Mouse (Mus musculus) intestine, embryonic 15.5 days (tissue): ENCODE results near the gene Slc8a2. TPM values are rescaled to one million over a fixed set of nuclear protein-coding genes. Genes with fewer than 3 reads are reported as not detected.

Experiments
- ATAC-seq: fragments of 200-750 bp; cut with Nextera tagmentation; 2 replicates; pipeline ENCODE4 v1.8.0; 2017; ENCODE audit warnings: moderate TSS enrichment, moderate library complexity
- H3K27ac ChIP-seq: fragments of 300-500 bp; sonication (generic); 2 replicates; pipeline ENCODE4 v1.5.1; 2015; ENCODE audit warnings: mild to moderate bottlenecking, inconsistent platforms
- H3K27me3 ChIP-seq: fragments of 300-500 bp; sonication (generic); replicated peaks from 2 replicates; pipeline ENCODE4 v1.6.1; 2015; ENCODE audit warnings: inconsistent platforms
- H3K36me3 ChIP-seq: fragments of 300-500 bp; sonication (generic); 2 replicates; pipeline ENCODE4 v1.6.1; 2015; ENCODE audit warnings: inconsistent platforms
- H3K4me1 ChIP-seq: fragments of 300-500 bp; sonication (generic); replicated peaks from 2 replicates; pipeline ENCODE4 v1.6.1; 2015; ENCODE audit warnings: inconsistent platforms
- H3K4me2 ChIP-seq: fragments of 300-500 bp; sonication (generic); replicated peaks from 2 replicates; pipeline ENCODE4 v1.6.1; 2015; ENCODE audit warnings: mild to moderate bottlenecking, inconsistent platforms
- H3K4me3 ChIP-seq: fragments of 300-500 bp; sonication (generic); replicated peaks from 2 replicates; pipeline ENCODE4 v1.5.1; 2015; ENCODE audit warnings: inconsistent platforms
- H3K9ac ChIP-seq: fragments of 300-500 bp; sonication (generic); 2 replicates; pipeline ENCODE4 v1.6.1; 2015; ENCODE audit warnings: inconsistent platforms
- H3K9me3 ChIP-seq: fragments of 300-500 bp; sonication (generic); 2 replicates; pipeline ENCODE4 v1.6.1; 2016; ENCODE audit warnings: inconsistent platforms
- WGBS: fragments of 180-500 bp; shearing (Covaris S2); methylation state at CpG from one replicate; pipeline ENCODE4 v1.1.7; 2015; 5-methylcytosine and 5-hydroxymethylcytosine counted together
- polyA plus RNA-seq: library from polyadenylated mRNA; unstranded; fragments of >200 nt; fragmentation: Nextera tagmentation; extraction: Ambion mirVana; gene quantifications from 2 replicates; pipeline ENCODE4 v1.2.1, GENCODE M21; 2015

The Slc8a2 gene
- 0.15 and 0.23 TPM in 2 replicates for polyA plus RNA-seq

DNA sequence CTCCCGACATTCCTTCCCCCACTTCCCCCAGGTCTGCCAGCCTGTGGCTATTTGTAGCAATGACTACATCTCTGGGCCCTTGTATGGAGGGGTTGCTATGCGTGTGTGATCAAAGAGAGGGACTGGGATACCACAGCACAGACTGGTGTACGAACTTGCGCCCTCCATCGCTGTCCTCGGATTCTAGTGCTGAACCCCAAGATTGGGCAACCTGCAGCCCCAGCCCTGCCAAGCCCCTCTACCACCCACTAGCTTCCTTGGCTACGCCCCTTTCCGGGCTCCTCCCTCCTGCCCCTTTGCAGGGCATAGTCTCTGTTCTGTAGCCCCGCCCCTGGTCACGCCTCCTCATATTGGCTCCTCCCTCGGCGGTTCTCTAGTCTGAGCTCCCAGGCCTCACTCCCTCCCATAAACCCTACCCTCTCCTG is at the start of gene Slc8a2:
TSS of gene Slc8a2 (plus strand) at position 406 of the 425 bp plus-strand sequence.
- peak within 1 kb of the TSS; percentile 72 for H3K27ac ChIP-seq
- peak within 1 kb of the TSS; percentile 55 for H3K9ac ChIP-seq
- H3K27me3 ChIP-seq, result no peaks in the 10 kb centered on the region
- peak within 1 kb of the TSS; percentile 51 for H3K4me3 ChIP-seq
- ATAC-seq, result peak; percentile 89
- peaks cover 25% of the 10 kb centered on the region for H3K4me1 ChIP-seq
- peak within 1 kb of the TSS; percentile 86 for H3K4me2 ChIP-seq
- WGBS, result 4% methylated on average over 10 of the region's 12 CpGs
- peaks cover 10% of the 10 kb centered on the region for H3K36me3 ChIP-seq
- no peaks in the 10 kb centered on the region for H3K9me3 ChIP-seq

DNA sequence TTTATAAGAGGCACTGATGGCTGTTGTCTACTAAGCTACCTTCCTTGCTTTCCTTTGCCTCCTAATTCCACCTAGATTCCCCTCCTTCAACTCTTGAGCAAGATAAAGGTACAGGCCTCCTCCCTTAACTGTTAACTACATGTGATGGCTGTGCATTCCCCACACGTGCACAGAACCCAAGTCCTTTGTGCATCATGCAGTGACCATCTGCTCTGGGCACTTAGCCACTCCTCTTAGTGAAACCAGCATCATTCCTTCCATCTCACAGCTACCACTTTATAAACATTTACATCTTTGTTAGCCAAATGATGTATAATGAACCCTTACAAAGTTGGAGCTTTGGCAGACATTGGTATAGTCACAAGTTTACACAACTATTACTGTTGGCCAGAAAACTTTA is 49.7 kb upstream of the Slc8a2 start:
- Histone ChIP-seq H3K4me2 (no peak overlapping the region), H3K4me1 (no peaks in the 10 kb centered on the region), H3K27ac (no peak overlapping the region), H3K36me3 (no peaks in the 10 kb centered on the region), H3K9me3 (no peaks in the 10 kb centered on the region), H3K4me3 (no peak overlapping the region), H3K9ac (no peak overlapping the region), H3K27me3 (0 out of 2 replicates have a peak, but pooled peaks cover 3% of the 10 kb centered on the region)
- ATAC-seq, result no peak
- 58% methylated on average over 1 of the region's 1 CpGs for WGBS

DNA sequence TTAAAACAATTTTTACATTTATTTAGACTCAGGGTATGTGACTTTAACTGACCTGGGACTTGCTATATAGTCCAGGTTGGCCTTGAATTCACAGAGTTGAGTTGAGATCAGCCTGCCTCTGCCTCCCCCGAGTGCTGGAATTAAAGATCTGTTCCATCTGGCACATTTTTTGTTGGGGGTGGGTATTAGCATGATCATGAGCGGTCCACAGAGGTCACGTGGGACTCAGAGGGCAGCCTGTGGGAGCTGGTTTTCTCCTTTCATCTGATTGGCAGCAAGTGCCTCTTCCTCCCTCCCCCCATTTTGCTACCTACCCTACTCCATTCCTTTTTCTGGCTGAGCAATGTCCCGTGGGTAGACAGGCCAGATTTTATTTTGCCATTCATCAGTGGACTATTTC is 49.0 kb upstream of the Slc8a2 start:
- no peaks in the 10 kb centered on the region for H3K36me3 ChIP-seq
- no peak overlapping the region for H3K4me3 ChIP-seq
- H3K4me1 ChIP-seq, result no peaks in the 10 kb centered on the region
- no peak for ATAC-seq
- 68% methylated on average over 4 of the region's 4 CpGs for WGBS
- H3K27me3 ChIP-seq, result 0 out of 2 replicates have a peak, but pooled peaks cover 3% of the 10 kb centered on the region
- no peak overlapping the region for H3K27ac ChIP-seq
- H3K9me3 ChIP-seq, result no peaks in the 10 kb centered on the region
- H3K9ac ChIP-seq, result no peak overlapping the region
- H3K4me2 ChIP-seq, result no peak overlapping the region

DNA sequence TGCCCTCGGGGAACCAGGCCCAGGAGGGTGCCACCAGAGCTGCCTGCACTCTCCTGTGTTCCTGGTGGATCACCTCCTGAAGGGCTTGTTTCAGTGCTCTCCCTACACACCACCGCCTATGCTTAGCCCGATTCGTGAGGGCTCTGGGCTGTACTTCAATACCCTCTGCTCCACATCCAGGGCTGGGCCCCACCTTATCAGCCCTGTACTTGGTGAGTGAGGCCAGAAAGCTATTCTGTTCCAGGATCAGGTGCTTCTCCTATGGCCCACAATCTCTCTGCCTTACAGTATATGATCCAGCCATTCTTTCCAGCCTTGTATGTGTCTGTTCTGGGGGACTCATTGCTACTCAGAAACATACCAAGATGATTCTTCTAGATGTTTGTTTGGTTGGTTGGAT is 46.3 kb upstream of the Slc8a2 start:
- no peak overlapping the region for H3K4me3 ChIP-seq
- H3K9ac ChIP-seq, result no peak overlapping the region
- H3K4me1 ChIP-seq, result no peaks in the 10 kb centered on the region
- ATAC-seq, result peak; percentile 75
- no peak overlapping the region for H3K27ac ChIP-seq
- no peaks in the 10 kb centered on the region for H3K27me3 ChIP-seq
- H3K4me2 ChIP-seq, result no peak overlapping the region
- H3K36me3 ChIP-seq, result no peaks in the 10 kb centered on the region
- no peaks in the 10 kb centered on the region for H3K9me3 ChIP-seq
- WGBS, result 62% methylated on average over 4 of the region's 4 CpGs

DNA sequence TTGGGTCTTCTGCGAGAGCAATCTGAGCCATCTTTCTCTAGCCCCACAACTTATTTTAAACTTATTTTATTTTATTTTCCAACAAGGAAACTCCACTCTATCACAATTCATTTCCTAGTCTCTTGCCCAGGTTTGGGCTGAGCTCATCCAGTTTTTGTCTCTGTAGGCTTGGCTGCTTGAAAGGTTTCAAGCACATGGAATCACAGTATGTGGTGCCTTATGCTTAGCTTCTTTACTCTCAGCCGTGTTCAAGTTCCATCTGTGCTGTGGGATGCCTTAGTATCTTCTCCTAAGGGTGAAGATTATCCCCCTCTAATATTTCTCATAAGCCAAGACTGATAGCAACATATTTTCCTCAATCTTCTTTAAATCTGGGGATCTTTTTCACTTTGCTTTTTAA is 42.0 kb upstream of the Slc8a2 start:
- Histone ChIP-seq H3K9me3 (no peaks in the 10 kb centered on the region), H3K27me3 (no peaks in the 10 kb centered on the region), H3K36me3 (no peaks in the 10 kb centered on the region), H3K4me3 (no peak overlapping the region), H3K4me1 (no peaks in the 10 kb centered on the region), H3K9ac (no peak overlapping the region), H3K27ac (no peak overlapping the region), H3K4me2 (no peak overlapping the region)
- 68% methylated on average over 2 of the region's 2 CpGs for WGBS
- no peak for ATAC-seq

DNA sequence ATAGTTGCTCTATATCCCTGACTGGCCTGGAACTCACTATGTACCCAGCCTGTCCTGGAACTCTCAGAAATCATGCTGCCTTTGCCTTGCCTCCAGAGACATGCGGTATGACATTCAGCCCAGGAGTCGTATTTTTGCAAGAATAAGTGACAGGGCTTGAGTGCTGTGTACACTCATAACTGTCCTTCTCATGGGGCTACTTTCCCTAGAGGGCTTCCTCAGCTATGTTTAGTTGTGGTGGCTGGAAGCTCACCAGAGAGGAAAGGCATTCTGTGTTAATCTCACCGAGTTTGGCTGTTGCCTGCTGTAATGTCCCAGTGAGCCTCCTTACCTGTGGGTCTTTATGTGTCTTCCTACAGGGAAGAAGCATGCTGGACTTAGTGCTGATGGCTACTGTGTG is 35.0 kb upstream of the Slc8a2 start:
- no peak for ATAC-seq
- WGBS, result 64% methylated on average over 3 of the region's 3 CpGs

DNA sequence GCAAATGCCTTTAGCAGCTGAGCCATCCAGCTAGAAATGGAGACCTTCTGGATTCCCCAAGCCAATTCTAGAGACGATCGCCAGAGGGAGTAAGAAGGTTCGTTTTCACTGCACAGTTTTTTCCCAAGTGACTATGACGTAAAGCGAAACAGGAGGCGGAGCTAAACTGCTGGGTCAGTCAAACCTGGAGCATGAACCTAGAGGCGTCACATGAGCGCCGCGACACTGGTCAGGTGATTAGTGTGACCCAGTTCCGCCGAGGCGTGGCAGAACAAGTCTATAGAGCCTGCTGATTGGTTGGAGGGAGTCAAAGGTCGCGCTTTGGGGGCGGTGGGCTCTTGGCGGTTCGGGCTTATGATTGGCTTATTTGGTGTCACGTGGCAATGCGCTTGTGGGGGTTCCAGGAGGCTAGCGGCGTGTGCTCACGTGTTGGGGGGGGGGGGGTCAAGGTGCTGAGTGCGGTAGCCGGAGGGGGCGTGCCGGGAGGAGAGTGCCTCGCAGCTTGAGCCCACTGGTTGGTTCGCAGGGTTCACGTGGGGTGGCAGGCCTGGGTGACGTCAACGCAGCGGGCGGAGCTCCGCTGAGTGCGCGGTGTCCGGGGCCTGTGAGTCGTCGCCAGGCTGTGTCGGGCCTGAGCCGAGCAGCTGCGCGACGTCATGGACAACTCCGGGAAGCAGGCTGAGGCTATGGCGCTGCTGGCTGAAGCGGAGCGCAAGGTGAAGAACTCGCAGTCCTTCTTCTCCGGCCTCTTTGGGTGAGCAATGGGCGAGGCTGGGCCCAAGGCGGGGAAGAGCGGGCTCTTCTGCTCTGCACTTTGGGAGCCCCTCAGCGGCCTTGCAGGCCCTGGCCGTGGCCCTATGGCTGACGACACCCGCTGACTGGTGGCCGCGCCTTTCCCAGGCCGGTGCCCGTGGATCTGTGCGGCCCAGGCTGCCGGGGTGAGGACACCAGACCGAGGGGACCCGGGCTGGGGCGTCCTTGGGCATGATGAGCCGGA is 31.3 kb upstream of the Slc8a2 start, which contains the start of gene Napa:
TSS of gene Napa (plus strand) at position 438 of the 997 bp plus-strand sequence.
- Histone ChIP-seq H3K27me3 (no peaks in the 10 kb centered on the region), H3K4me1 (peaks cover 23% of the 10 kb centered on the region), H3K4me3 (peak within 1 kb of the TSS; percentile 99), H3K4me2 (peak within 1 kb of the TSS; percentile 72), H3K9me3 (no peaks in the 10 kb centered on the region), H3K9ac (peak within 1 kb of the TSS; percentile 98), H3K27ac (peak within 1 kb of the TSS; percentile 77), H3K36me3 (no peaks in the 10 kb centered on the region)
- under 1% methylated on average over 68 of the region's 68 CpGs for WGBS
- peak; percentile 99 for ATAC-seq

More for the DNA sequence above, 35.0 kb upstream of the Slc8a2 start:
- H3K4me1 ChIP-seq, result peaks cover 4% of the 10 kb centered on the region
- H3K36me3 ChIP-seq, result no peaks in the 10 kb centered on the region
- no peaks in the 10 kb centered on the region for H3K9me3 ChIP-seq
- no peak overlapping the region for H3K9ac ChIP-seq
- H3K4me2 ChIP-seq, result no peak overlapping the region
- H3K4me3 ChIP-seq, result no peak overlapping the region
- no peak overlapping the region for H3K27ac ChIP-seq
- H3K27me3 ChIP-seq, result no peaks in the 10 kb centered on the region

DNA sequence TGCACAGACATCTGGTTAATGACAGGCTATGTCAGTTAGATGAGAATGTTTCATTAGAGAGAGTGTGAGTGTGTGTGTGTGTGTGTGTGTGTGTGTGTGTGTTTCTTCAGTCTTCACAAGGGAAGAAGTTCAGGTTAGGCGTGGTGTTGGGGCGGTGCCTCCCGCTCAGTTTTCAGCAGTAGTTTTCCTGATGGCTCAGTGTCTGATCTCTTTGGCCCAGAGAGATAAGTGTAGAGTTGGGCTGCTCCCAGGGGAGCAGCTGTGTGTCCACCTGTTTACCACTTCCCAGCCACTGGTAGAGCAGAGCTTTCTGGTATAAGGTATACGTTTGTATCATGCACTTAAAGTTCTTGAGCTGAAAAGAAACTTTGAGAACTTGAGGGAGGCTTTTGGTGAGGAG is 29.7 kb upstream of the Slc8a2 start:
- Histone ChIP-seq H3K4me2 (peak overlapping the region; percentile 72), H3K27me3 (no peaks in the 10 kb centered on the region), H3K9ac (0 out of 2 replicates have a peak overlapping the region, but pooled peaks have one; percentile 98), H3K4me3 (peak overlapping the region; percentile 99; the same call in 1 of the 2 replicates), H3K27ac (no peak overlapping the region), H3K36me3 (no peaks in the 10 kb centered on the region), H3K4me1 (peaks cover 23% of the 10 kb centered on the region), H3K9me3 (no peaks in the 10 kb centered on the region)
- WGBS, result 64% methylated on average over 4 of the region's 4 CpGs
- no peak for ATAC-seq

DNA sequence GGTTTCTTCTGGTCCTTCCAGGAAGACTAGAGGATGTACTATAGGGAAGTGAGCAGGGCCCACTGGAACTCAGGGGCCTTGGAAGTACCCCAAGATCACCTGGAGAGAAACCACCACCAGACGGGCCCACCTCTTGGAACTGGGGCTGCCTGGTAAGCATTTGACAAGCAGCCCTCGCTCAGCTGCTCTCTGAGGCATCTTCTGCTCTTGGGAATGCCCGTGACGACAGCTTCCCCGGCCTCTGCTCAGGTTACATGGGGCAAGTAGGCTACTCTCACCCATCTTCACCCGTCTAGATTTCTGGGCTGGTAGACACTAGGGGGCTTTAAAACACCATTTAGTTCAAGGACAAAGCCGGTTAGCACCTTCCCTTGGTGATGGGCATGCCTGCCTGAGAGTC is 28.5 kb upstream of the Slc8a2 start:
- no peak for ATAC-seq
- no peak overlapping the region for H3K27ac ChIP-seq
- H3K4me2 ChIP-seq, result no peak overlapping the region
- no peaks in the 10 kb centered on the region for H3K27me3 ChIP-seq
- peaks cover 23% of the 10 kb centered on the region for H3K4me1 ChIP-seq
- H3K9ac ChIP-seq, result no peak overlapping the region
- WGBS, result 71% methylated on average over 7 of the region's 7 CpGs
- H3K9me3 ChIP-seq, result no peaks in the 10 kb centered on the region
- H3K36me3 ChIP-seq, result no peaks in the 10 kb centered on the region
- no peak overlapping the region for H3K4me3 ChIP-seq

DNA sequence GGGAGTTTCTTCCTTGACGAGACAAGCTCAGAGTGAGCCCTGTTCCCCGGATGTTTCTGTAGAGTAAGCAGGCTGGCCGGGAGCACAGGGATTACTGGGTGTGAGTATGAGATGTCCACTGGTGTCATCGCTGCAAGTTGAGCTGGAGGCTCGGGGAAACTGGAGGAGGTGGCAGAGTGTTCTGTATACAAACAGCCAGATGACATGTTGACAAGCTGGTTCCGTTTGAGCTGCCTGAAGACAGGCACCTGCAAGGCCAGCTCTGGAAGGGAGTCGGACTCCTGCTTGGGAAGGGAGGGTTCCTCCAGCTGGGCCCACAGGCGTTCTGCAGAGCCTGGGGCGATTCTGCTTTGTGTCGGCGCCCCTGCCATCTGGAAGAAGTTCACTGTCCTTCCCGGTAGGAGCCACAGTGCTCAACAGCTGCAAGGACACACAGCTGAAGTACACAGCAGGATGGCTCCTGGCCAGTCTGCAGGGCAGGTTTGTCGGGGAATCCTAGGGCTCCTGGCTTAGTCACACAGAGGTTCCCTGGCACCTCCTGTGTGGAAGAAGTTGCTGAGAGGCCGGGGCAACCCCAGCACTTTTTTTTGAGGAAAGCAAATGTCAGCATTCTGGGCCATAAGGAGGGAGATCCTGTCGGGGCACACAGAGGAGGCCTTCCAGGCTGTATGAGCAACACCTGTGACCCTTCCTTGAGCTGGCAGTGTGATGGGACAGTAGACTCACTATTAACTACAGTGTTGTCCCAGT is 27.7 kb upstream of the Slc8a2 start:
- Histone ChIP-seq H3K27me3 (no peaks in the 10 kb centered on the region), H3K4me1 (peaks cover 23% of the 10 kb centered on the region), H3K36me3 (no peaks in the 10 kb centered on the region), H3K9me3 (no peaks in the 10 kb centered on the region), H3K4me3 (no peak overlapping the region), H3K27ac (no peak overlapping the region), H3K4me2 (no peak overlapping the region), H3K9ac (no peak overlapping the region)
- 73% methylated on average over 15 of the region's 15 CpGs for WGBS
- ATAC-seq, result no peak

DNA sequence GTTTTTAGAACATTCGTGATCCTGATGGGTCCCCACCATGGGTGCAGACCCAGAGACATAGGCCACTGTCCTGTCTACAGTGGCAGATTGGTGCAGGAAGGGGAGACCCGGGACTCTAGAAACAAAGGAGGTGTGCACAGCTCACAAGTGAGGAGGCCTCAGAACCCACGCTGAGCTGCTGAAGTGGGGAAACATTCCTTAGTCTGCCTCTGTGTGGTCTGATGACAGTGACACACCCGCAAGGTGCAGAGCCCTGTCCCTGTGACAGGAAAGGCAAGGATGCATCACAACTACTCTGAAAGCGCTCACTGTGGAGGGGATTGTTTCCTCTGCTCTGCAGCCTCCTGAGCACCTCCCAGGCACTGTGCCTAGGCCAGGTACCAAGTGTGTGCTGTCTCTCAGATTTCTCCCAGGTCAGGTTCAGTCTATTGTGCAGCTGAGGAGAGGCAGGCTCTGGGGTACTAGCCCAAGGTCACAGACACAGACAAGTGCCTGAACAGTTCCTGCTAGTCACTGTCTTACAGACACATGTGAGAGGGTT is 26.9 kb upstream of the Slc8a2 start:
- ATAC-seq, result no peak
- H3K9me3 ChIP-seq, result no peaks in the 10 kb centered on the region
- WGBS, result 83% methylated on average over 5 of the region's 5 CpGs
- no peaks in the 10 kb centered on the region for H3K27me3 ChIP-seq
- H3K36me3 ChIP-seq, result peaks cover 4% of the 10 kb centered on the region; the same call in 1 of the 2 replicates
- H3K4me2 ChIP-seq, result no peak overlapping the region
- H3K27ac ChIP-seq, result no peak overlapping the region
- H3K4me1 ChIP-seq, result peaks cover 23% of the 10 kb centered on the region
- H3K9ac ChIP-seq, result no peak overlapping the region
- H3K4me3 ChIP-seq, result no peak overlapping the region

DNA sequence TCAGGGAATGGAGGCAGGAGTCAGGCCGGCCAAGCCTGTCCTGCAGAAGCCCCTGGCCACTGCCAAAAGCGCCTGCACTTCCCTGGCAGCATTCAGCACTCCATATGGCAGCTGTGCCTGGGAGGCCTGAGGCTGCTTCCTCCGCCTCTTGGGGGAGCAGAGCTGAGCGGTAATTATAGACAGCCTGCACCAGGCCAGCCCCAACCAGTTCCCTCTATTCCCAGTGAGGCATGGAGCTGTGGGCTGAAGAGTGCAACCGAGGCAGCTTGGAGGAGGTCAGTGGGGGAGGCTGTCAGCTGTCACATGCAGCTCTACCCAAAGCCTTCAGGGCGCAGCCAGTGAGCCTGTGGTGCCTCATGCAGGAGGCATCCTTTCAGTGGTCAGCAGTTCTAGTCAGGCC is 25.9 kb upstream of the Slc8a2 start:
- no peak for ATAC-seq
- no peak overlapping the region for H3K27ac ChIP-seq
- WGBS, result 79% methylated on average over 6 of the region's 6 CpGs
- no peak overlapping the region for H3K4me3 ChIP-seq
- no peak overlapping the region for H3K9ac ChIP-seq
- H3K27me3 ChIP-seq, result no peaks in the 10 kb centered on the region
- peaks cover 23% of the 10 kb centered on the region for H3K4me1 ChIP-seq
- H3K9me3 ChIP-seq, result no peaks in the 10 kb centered on the region
- H3K36me3 ChIP-seq, result peaks cover 5% of the 10 kb centered on the region
- no peak overlapping the region for H3K4me2 ChIP-seq
